Mouse (Mus musculus): ENCODE data around the gene Tmem81. TPM values are rescaled to one million over a fixed set of nuclear protein-coding genes. Genes with fewer than 3 reads are reported as not detected.

Gene Tmem81
- polyA plus RNA-seq, 2 experiments from 2014 or later, result 6.2 to 9.3 TPM

Other genes starting within 250 kb of the Tmem81 start
- gene Klhdc8a, start 207.6 kb upstream of the Tmem81 start, polyA plus RNA-seq (2017; shearing (Covaris generic)), result under 1 TPM in 1 of 2 experiments, not detected in 1; 0.07 TPM
- gene Nuak2, start 190.1 kb upstream of the Tmem81 start, polyA plus RNA-seq (2017; shearing (Covaris generic)), result 1 to 10 TPM; 2.0 to 4.3 TPM
- 1 to 10 TPM; 1.0 to 1.2 TPM for gene Tmcc2, start 114.9 kb upstream of the Tmem81 start, polyA plus RNA-seq (2017; shearing (Covaris generic))
- 1 to 10 TPM; 4.9 to 7.1 TPM for gene Dstyk, start 88.7 kb upstream of the Tmem81 start, polyA plus RNA-seq (2017; shearing (Covaris generic))
- gene Rbbp5, start 28.9 kb upstream of the Tmem81 start, polyA plus RNA-seq (2017; shearing (Covaris generic)), result 10 to 100 TPM; 34.8 to 40.9 TPM
- not detected for gene Cntn2, start 37.0 kb downstream of the Tmem81 start, polyA plus RNA-seq (2017; shearing (Covaris generic))
- not detected for gene Nfasc, start 235.6 kb downstream of the Tmem81 start, polyA plus RNA-seq (2017; shearing (Covaris generic))

Data from CD4-positive, CD25-positive, alpha-beta regulatory T cell, adult 4 months (primary cell).